Mouse (Mus musculus) brain, adult 2 months (tissue): ENCODE measurements at regions not wholly inside any gene's neighbourhood (a gene's known extent, or its start where the extent isn't known, plus 50 kb on each side); places are given as distances from the start of the nearest gene placed in this dataset.

Experiments used
- DNase-seq: peaks from one replicate; pipeline ENCODE4 v3.0.0; 2011; ENCODE audit warnings: low read depth, low spot score

DNA sequence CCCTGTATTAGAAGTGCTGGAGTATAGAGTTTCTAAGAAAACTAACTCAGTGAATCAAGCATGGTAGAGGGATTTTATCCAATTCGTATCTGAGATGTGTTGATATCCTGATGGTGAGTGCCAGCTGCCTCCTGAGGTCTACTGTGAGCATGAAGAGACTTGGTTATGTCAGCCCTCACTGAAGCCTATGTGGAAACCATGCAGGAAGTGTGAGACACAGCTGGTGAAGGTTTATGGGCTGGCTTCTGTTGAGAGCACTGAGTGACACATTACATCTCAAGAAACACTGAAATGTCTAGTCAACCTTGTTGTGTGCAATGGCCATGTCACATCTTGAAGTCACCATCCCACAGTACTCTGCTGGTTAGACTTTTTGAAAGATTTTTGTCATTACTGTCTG is 104.6 kb downstream of the Psmg1 start:
- DNase-seq: no peak

DNA sequence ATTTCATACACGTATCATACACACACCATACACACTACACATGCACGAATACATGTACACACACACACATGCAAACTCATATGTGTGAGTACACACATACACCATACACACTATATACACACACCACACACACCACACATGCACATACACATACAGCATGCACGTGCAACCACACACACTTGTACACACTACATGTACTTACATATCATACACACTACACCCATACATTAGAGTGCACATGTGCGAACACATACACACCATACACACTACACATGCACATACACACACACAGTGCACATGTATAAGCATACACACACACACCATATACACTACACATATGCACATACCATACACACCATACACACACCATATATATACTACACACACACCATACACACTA is 117.5 kb downstream of the Psmg1 start:
- DNase-seq: no peak

GRCm38 (mm10) chr16:95872436-95872835 is 118.3 kb downstream of the Psmg1 start:
- no peak for DNase-seq

DNA sequence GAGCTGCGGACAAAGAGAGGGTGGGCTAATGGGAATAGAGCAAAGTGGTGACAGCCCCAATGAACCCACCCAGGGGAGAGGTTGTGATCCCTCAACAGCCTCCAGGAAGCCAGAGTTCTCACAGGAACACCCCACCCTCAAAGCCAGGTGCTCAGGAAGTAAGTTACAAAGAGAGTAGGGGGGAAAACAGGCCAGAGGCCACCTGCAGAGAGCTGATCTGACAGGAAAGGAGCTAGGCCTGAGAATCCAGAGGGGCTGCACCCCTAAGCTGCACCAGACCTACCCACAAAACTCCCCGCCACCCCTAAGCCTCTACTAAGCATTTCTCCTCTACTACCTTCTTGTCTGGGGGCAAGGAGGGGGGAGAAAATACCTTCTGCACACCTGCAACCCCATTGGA is 120.5 kb downstream of the Psmg1 start:
- DNase-seq: no peak

DNA sequence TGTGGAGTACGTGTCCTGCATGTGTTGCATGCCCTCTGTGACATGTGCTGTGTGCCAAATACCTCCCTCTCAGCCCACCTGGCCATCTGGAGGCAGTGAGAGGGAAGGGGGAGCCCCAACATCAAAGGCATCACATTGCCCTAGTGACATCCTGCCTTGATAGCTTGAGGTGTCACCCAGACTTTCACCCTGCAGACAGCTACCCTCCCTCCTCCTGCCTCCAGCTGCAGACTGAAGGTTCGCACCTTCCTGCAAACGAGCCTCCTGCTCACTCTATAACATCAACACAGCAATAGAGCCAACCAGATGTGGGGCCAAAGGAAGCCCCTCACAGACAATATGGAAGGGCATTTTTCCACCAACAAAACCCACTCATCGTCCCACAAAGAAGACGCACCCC is 121.3 kb downstream of the Psmg1 start:
- no peak for DNase-seq

DNA sequence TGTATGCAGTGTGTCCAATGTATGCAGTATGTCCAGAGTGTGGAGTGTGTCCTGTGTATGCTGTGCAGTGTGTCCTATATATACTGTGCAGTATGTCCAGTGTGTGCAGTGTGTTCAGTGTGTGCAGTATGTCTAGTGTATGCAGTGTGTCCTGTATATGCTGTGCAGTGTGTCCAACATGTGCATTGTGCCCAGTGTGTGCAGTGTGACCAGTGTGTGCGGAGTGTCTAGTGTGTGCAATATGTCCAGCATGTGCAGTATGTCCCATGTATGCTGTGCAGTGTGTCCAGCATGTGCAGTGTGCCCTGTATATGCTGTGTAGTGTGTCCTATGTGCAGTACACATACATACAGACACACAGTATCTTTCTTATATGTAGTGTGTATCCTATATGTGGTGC is 121.9 kb downstream of the Psmg1 start:
- DNase-seq: no peak

GRCm38 (mm10) chr16:95867516-95867915 is 123.2 kb downstream of the Psmg1 start:
- no peak for DNase-seq

DNA sequence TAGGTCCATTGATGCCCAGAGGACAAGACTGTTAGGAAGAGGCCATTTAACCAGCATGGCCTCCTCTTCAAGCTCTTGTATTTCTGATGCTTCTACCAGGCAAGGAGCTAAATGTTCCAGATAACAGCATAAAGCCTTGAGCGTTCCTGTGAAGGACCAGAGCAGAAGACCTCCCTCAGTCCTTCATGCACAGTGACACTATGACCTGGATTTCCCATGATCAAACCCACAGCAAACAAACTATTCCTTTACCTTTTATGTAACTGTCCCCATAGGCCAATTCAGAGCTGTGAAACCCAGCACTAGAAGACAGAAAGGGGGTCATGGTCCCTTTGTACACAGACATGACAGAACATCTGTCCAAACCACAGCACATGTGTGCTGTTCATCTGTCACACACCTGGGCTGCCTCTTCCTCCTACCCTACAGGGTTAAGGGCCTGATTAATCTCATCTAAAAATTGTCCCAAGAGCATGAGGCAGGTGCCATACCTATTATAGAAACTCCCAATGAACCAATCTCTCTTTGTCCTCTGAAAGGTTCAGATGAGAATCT is 123.8 kb downstream of the Psmg1 start:
- DNase-seq: no peak

DNA sequence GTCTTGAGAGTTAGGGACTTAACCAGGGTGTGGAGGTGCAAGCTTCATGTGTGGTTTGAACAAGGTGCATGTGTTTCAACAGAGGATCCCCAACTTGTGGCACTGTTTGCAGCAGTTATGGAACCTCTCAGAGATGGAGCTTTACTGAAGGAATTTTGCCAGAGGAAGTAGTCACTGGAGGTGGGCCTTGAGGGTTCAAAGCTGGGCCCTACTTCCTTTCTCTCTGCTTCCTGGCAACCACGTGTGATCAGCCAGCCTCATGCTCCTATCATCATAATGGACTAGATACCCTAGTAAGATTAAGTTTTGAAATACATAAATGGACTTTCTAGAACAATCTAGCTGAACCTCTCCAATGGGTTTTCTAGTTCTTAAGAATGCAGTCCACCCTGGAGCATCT is 125.2 kb downstream of the Psmg1 start:
- DNase-seq: no peak

GRCm38 (mm10) chr16:95864646-95865045 is 126.1 kb downstream of the Psmg1 start:
- no peak for DNase-seq

- DNase-seq: no peak
Measured at GRCm38 (mm10) chr16:95864106-95864505, 126.7 kb downstream of the Psmg1 start.

GRCm38 (mm10) chr16:95863565-95863964 is 127.2 kb downstream of the Psmg1 start:
- DNase-seq: no peak

GRCm38 (mm10) chr16:95862621-95863020 is 128.1 kb downstream of the Psmg1 start:
- DNase-seq: no peak

DNA sequence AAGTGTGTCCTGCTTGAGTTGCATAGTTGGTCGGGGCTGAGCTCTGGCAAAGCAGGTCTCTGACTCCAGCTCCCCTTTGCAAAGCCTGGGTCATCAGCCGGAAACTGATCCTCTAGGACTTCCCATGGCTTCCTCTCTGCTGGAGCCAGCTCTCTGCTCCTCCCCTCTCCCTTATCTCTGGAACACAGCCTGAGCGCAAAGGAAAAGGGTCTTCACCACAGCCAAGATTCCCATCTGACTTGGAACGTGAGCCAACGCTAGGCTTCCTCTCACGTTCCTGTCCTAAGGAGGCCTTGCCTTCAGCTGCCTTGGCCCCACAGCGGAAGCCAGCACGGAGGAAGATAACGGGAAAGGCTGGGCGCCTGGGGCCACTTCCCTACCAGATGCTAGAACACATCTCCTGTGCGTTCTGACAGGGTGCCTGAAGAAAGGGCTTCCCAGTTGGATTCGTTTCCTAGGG is 129.5 kb downstream of the Psmg1 start:
- no peak for DNase-seq

GRCm38 (mm10) chr16:95860810-95861209 is 129.9 kb downstream of the Psmg1 start:
- no peak for DNase-seq

- DNase-seq: no peak
Measured at GRCm38 (mm10) chr16:95860111-95860510, 130.6 kb downstream of the Psmg1 start.

DNA sequence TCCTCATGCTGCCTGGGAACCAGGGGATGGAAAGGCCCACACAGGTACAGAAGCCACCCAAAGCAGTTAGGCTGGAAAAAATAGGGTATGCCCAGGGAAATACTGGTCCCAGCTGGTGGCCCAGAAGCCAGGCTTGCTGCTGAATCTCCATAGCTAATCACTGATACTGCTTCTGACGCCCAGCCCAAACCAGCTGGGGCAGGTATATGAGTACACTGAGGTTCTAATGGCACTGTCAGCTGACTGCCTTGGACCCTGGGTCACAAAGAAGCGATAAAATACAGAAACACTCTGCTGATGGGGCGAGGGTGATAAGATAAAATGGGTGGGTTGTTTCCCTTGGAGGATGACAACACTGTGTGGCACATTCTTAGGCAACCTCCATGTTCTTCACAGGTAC is 133.4 kb downstream of the Psmg1 start:
- DNase-seq: no peak

GRCm38 (mm10) chr16:95855230-95855629 is 135.5 kb downstream of the Psmg1 start:
- DNase-seq: peak; percentile 66

GRCm38 (mm10) chr16:95851907-95852306 is 138.9 kb downstream of the Psmg1 start:
- DNase-seq: no peak

- no peak for DNase-seq
Measured at GRCm38 (mm10) chr16:95848555-95849082, 142.1 kb downstream of the Psmg1 start.

DNA sequence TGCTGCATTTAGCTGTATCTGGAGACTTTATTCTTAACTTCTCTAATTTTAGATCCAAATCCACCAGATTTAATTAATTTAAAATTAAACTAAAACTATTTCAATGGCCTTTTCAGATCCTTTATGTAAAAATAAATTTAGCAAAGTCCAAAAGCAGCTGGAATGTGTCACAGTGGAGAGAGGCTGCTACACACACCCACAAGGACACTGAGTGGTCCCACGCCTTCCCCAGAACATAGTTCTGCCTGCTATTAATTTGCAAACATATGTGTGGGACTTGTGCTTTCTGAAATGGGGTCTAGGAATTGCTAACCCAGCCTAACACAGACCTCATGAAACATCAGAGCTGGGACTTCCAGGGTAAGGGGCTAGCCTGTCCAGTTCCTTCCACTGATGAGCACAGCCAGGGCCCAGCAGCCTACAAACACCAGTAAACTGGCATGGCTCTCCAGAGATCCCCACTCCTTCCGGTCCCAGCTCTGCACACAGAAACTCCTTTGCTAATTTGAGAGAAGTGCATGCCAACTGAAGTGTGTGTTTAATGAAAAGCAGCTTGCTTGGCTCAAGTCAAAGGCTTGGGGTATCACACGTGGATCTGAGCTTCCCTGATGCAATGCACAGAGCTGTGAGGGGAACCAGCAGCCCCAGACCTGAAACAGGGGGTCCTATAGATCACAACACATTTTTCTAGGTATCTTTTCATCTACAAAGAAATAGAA is 142.8 kb downstream of the Psmg1 start:
- peak; percentile 68 for DNase-seq

- DNase-seq: no peak
Measured at GRCm38 (mm10) chr16:95845323-95845860, 143.5 kb downstream of the Ets2 start.

- DNase-seq: peak; percentile 70
Measured at GRCm38 (mm10) chr16:95844691-95845090, 142.8 kb downstream of the Ets2 start.
